Mouse (Mus musculus) adipose tissue, adult 10 weeks (tissue): ENCODE measurements around the gene Gm7982. TPM values are rescaled to one million over a fixed set of nuclear protein-coding genes. Genes with fewer than 3 reads are reported as not detected.

ENCODE experiments used
- polyA plus RNA-seq: library from polyadenylated mRNA; stranded (reverse); fragments of 350-450 nt; fragmentation: Illumina TruSeq; extraction: RNeasy Lipid Tissue Mini Kit (QIAGEN cat#74804); gene quantifications from one replicate; pipeline ENCODE4 v1.2.3, GENCODE M21; 2014; ENCODE audit warnings: low read depth, low replicate concordance

The Gm7982 gene
- polyA plus RNA-seq, result not detected

GRCm38 (mm10) chr5:95741714-95742113 is at the start of gene Gm7982:
Gm7982 (plus strand) TSS chr5:95742014.

GRCm38 (mm10) chr5:95736073-95736472 is 5.7 kb upstream of the Gm7982 start, which contains the start of gene Gm7978:
Gm7978 (minus strand) TSS chr5:95736173.

GRCm38 (mm10) chr5:95775690-95776089 is 33.9 kb downstream of the Gm7982 start, which contains the start of gene E330014E10Rik:
E330014E10Rik (plus strand) TSS chr5:95775990.

Other genes starting within 250 kb of the Gm7982 start
- not detected for gene Gm3286, start 231.3 kb upstream of the Gm7982 start, polyA plus RNA-seq
- not detected for gene Gm7971, start 147.1 kb upstream of the Gm7982 start, polyA plus RNA-seq
- not detected for gene Gm7978, start 5.8 kb upstream of the Gm7982 start, polyA plus RNA-seq
- not detected for gene E330014E10Rik, start 34.0 kb downstream of the Gm7982 start, polyA plus RNA-seq
- 1.5 TPM for gene Cxcl13, start 214.9 kb downstream of the Gm7982 start, polyA plus RNA-seq